Mouse (Mus musculus): ENCODE results near the gene Tcaf3. TPM values are rescaled to one million over a fixed set of nuclear protein-coding genes. Genes with fewer than 3 reads are reported as not detected.

Tcaf3 gene
- polyA plus RNA-seq, 1 experiment from 2014 or later = not detected

DNA sequence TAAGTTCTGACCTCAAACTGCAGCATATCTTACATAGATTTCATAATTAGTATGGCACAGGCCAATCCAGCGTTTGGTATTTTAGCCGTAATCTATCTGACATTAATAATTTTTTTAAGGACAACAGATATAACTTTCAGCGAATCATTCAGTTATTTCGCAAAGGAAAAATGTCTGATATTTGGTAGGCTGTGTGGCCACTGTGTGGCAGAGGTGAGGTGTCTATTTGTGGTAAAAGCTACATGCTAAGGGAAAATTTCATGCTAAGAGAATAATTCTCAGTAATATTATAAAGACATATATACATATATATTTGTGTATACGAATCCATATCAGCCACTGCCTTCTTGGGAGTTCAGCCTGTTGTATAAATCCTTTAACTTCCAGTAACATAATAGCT lies 10.9 kb downstream of the Tcaf3 start:
- H3K36me3 ChIP-seq (ENCODE audit: control insufficient read depth, insufficient read depth, low read length) = no peaks in the 10 kb centered on the region
- H3K4me1 ChIP-seq (ENCODE audit: control insufficient read depth, insufficient read depth, low read length) = 0 out of 2 replicates have a peak, but pooled peaks cover 2% of the 10 kb centered on the region
- H3K27me3 ChIP-seq (ENCODE audit: control insufficient read depth, insufficient read depth, low read length) = no peaks in the 10 kb centered on the region
- H3K4me3 ChIP-seq (ENCODE audit: low read depth, low read length) = no peak overlapping the region
- no peaks in the 10 kb centered on the region for H3K9me3 ChIP-seq (ENCODE audit: control insufficient read depth, low read depth, low read length)
- no peak overlapping the region for H3K27ac ChIP-seq (ENCODE audit: low read length)
- WGBS = 79% methylated on average over 5 of the region's 5 CpGs
- ATAC-seq (ENCODE audit: insufficient number of reproducible peaks, insufficient read depth, low FRiP score, low read depth) = no peak
- no peak overlapping the region for H3K4me2 ChIP-seq (replicated peaks; ENCODE audit: low read depth, low read length)
- no peak overlapping the region for H3K9ac ChIP-seq (replicated peaks; ENCODE audit: low read depth, low read length)

DNA sequence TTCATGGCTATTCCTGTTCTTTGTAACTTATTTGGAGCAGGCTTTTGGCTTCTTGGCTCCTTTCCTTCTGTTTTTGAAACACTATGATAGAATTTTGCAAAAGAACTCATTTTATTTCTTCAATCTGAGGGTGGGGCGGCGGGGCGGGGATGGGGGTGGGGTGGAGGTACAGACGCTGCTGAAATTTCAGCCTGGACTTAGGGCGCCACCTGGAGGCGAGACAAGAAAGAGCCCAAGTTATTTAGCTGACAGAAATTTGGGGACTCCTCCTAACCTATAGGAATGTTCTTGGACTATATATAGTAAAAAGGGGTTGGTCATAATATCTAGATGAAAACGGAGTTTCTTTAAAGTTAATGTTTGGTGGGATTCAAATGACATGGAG lies 14.0 kb downstream of the Tcaf3 start:
- no peaks in the 10 kb centered on the region for H3K27me3 ChIP-seq (ENCODE audit: control insufficient read depth, insufficient read depth, low read length)
- H3K4me2 ChIP-seq (replicated peaks; ENCODE audit: low read depth, low read length) = peak overlapping the region; percentile 17; the same call in 1 of the 2 replicates

DNA sequence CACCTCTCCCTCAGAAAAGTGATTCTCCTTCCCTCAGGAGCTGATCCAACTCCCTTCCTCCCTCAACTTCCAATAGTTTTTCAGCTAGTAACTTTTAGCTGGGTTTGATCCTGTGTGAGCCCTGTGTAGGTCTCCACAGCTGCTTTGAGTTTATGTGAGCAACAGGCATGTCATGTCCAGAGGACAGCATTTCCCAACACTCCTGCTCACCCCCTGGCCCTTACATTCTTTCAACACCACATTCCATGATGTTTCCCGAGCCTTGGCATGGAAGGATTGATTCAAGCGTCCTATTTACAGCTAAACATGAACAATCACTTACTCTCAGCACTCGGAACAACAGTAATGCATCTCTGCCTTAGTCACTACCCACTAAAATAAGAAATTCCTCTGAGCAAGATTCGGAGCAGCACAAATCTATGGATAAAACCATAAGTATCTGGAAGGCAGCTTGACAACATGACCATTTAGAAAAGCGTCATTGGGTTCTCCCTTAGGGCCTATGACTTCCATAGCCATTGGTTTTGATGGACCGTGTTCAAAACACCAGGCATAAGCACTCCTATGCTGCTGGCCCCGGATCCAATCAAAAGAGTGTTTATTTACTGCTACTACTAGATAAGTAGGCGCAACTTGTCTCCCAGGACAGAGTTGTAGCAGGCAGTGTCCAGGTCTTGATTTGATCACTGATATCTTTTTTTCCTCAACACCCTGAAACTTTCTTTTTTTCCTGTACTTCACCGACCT lies 14.6 kb downstream of the Tcaf3 start:
- 51% methylated on average over 9 of the region's 9 CpGs for WGBS
- Histone ChIP-seq H3K4me1 (ENCODE audit: control insufficient read depth, insufficient read depth, low read length) (0 out of 2 replicates have a peak, but pooled peaks cover 2% of the 10 kb centered on the region), H3K9ac (replicated peaks; ENCODE audit: low read depth, low read length) (no peak overlapping the region), H3K27me3 (ENCODE audit: control insufficient read depth, insufficient read depth, low read length) (no peaks in the 10 kb centered on the region), H3K4me2 (replicated peaks; ENCODE audit: low read depth, low read length) (peak overlapping the region; percentile 17; the same call in 1 of the 2 replicates), H3K9me3 (ENCODE audit: control insufficient read depth, low read depth, low read length) (no peaks in the 10 kb centered on the region), H3K4me3 (ENCODE audit: low read depth, low read length) (no peak overlapping the region), H3K36me3 (ENCODE audit: control insufficient read depth, insufficient read depth, low read length) (no peaks in the 10 kb centered on the region), H3K27ac (ENCODE audit: low read length) (no peak overlapping the region)
- ATAC-seq (ENCODE audit: insufficient number of reproducible peaks, insufficient read depth, low FRiP score, low read depth) = no peak

More for the DNA sequence above, 14.0 kb downstream of the Tcaf3 start:
- 0 out of 2 replicates have a peak, but pooled peaks cover 2% of the 10 kb centered on the region for H3K4me1 ChIP-seq (ENCODE audit: control insufficient read depth, insufficient read depth, low read length)
- H3K9ac ChIP-seq (replicated peaks; ENCODE audit: low read depth, low read length) = no peak overlapping the region
- no peak for ATAC-seq (ENCODE audit: insufficient number of reproducible peaks, insufficient read depth, low FRiP score, low read depth)
- H3K27ac ChIP-seq (ENCODE audit: low read length) = no peak overlapping the region
- H3K36me3 ChIP-seq (ENCODE audit: control insufficient read depth, insufficient read depth, low read length) = no peaks in the 10 kb centered on the region
- H3K4me3 ChIP-seq (ENCODE audit: low read depth, low read length) = no peak overlapping the region
- WGBS = 2% methylated on average over 7 of the region's 7 CpGs
- H3K9me3 ChIP-seq (ENCODE audit: control insufficient read depth, low read depth, low read length) = no peaks in the 10 kb centered on the region

DNA sequence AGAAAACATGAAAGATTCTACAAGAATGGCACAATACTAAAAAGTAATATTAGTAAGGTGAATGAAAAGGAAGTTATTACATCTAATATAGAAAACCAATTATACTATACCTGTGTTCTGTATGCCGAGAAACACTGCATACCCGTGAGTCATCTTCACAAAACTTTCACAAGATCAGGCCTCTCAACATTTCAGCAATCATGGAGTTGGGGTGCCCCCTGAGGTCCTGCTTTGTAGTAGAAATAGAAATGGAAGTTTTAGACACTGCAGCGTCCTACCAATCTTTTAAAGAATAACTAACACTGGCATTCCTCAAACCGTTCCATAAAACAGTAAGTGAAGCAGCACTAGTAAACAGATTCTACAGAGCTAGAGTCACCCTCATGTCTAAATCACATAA lies 18.8 kb downstream of the Tcaf3 start:
- no peaks in the 10 kb centered on the region for H3K9me3 ChIP-seq (ENCODE audit: control insufficient read depth, low read depth, low read length)
- no peak overlapping the region for H3K9ac ChIP-seq (replicated peaks; ENCODE audit: low read depth, low read length)
- H3K27ac ChIP-seq (ENCODE audit: low read length) = no peak overlapping the region
- no peaks in the 10 kb centered on the region for H3K36me3 ChIP-seq (ENCODE audit: control insufficient read depth, insufficient read depth, low read length)
- ATAC-seq (ENCODE audit: insufficient number of reproducible peaks, insufficient read depth, low FRiP score, low read depth) = no peak
- H3K4me2 ChIP-seq (replicated peaks; ENCODE audit: low read depth, low read length) = no peak overlapping the region
- H3K4me1 ChIP-seq (ENCODE audit: control insufficient read depth, insufficient read depth, low read length) = 0 out of 2 replicates have a peak, but pooled peaks cover 2% of the 10 kb centered on the region
- no peak overlapping the region for H3K4me3 ChIP-seq (ENCODE audit: low read depth, low read length)
- H3K27me3 ChIP-seq (ENCODE audit: control insufficient read depth, insufficient read depth, low read length) = no peaks in the 10 kb centered on the region
- WGBS = 76% methylated on average over 4 of the region's 4 CpGs

DNA sequence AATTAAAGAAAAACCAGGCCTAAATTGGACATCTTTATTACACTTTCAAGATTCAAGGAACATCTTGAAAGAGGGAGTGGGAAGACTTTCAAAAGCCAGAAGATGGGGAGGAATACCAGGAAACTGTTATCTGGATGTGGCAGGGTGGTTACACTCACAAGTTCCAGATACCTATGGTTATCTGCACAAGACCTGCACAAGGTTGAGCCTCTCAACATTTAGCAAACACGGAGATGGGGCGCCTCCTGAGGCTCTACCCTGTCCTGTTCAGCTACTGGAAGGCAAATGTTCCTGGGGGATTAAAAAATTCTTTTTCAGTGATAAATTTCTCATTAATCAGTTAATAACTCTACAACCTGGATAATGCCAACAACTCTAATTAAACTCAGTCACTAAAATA lies 20.1 kb downstream of the Tcaf3 start:
- 83% methylated on average over 2 of the region's 2 CpGs for WGBS

DNA sequence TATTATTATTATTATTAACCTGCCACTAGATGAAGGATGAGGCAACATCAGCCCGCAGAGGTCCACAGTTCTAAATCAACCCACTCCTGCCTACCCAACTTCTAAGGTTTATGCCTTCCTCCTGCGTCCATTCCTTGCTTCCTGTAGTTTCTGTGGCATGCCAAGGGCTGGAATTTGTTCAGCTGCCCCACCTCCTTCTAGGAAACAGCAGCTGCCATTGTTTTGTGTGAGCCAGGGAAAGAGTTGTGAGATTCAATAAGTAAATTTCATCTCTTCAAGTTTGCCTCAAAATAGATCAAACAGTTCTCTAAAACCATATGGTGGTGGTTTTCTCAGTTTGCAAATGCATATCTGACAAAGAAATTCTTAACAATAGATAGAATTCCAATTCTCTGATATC lies 29.3 kb downstream of the Tcaf3 start:
- Histone ChIP-seq H3K4me1 (ENCODE audit: control insufficient read depth, insufficient read depth, low read length) (no peaks in the 10 kb centered on the region), H3K9me3 (ENCODE audit: control insufficient read depth, low read depth, low read length) (no peaks in the 10 kb centered on the region), H3K9ac (replicated peaks; ENCODE audit: low read depth, low read length) (no peak overlapping the region), H3K27me3 (ENCODE audit: control insufficient read depth, insufficient read depth, low read length) (no peaks in the 10 kb centered on the region), H3K36me3 (ENCODE audit: control insufficient read depth, insufficient read depth, low read length) (no peaks in the 10 kb centered on the region), H3K27ac (ENCODE audit: low read length) (no peak overlapping the region), H3K4me3 (ENCODE audit: low read depth, low read length) (no peak overlapping the region), H3K4me2 (replicated peaks; ENCODE audit: low read depth, low read length) (no peak overlapping the region)
- 69% methylated on average over 2 of the region's 2 CpGs for WGBS
- ATAC-seq (ENCODE audit: insufficient number of reproducible peaks, insufficient read depth, low FRiP score, low read depth) = no peak

More for the DNA sequence above, 20.1 kb downstream of the Tcaf3 start:
- Histone ChIP-seq H3K4me2 (replicated peaks; ENCODE audit: low read depth, low read length) (no peak overlapping the region), H3K9me3 (ENCODE audit: control insufficient read depth, low read depth, low read length) (no peaks in the 10 kb centered on the region), H3K27me3 (ENCODE audit: control insufficient read depth, insufficient read depth, low read length) (no peaks in the 10 kb centered on the region), H3K9ac (replicated peaks; ENCODE audit: low read depth, low read length) (no peak overlapping the region), H3K36me3 (ENCODE audit: control insufficient read depth, insufficient read depth, low read length) (no peaks in the 10 kb centered on the region), H3K4me1 (ENCODE audit: control insufficient read depth, insufficient read depth, low read length) (no peaks in the 10 kb centered on the region), H3K27ac (ENCODE audit: low read length) (no peak overlapping the region), H3K4me3 (ENCODE audit: low read depth, low read length) (no peak overlapping the region)
- ATAC-seq (ENCODE audit: insufficient number of reproducible peaks, insufficient read depth, low FRiP score, low read depth) = no peak

DNA sequence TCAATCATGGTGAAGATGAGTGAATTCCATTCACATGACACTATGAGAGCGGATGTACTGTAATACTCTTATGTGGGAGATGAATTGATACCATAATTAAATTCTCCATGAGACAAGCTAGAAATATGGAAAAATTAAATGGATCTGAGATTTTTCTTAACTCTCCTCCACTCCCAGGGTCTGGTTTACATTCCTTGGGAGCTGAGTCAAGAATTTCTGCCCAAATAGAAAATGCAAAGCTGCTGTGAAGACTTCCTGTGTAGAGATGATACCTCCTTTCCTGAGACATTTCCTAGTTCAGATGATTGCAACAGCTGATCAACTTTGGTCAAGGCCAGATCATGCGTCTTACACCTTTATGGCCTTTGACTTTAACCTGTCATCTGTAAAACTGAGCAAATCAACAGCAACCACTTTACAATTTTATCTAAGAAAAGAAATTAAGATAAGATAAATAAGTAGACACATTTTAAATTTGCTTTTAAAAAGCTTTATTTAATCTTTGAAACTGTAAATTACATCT lies 31.4 kb downstream of the Tcaf3 start:
- no peak overlapping the region for H3K27ac ChIP-seq (ENCODE audit: low read length)
- no peaks in the 10 kb centered on the region for H3K4me1 ChIP-seq (ENCODE audit: control insufficient read depth, insufficient read depth, low read length)
- 75% methylated on average over 2 of the region's 2 CpGs for WGBS
- H3K27me3 ChIP-seq (ENCODE audit: control insufficient read depth, insufficient read depth, low read length) = no peaks in the 10 kb centered on the region
- no peak overlapping the region for H3K4me2 ChIP-seq (replicated peaks; ENCODE audit: low read depth, low read length)
- H3K9me3 ChIP-seq (ENCODE audit: control insufficient read depth, low read depth, low read length) = no peaks in the 10 kb centered on the region
- no peak for ATAC-seq (ENCODE audit: insufficient number of reproducible peaks, insufficient read depth, low FRiP score, low read depth)
- no peak overlapping the region for H3K9ac ChIP-seq (replicated peaks; ENCODE audit: low read depth, low read length)
- no peak overlapping the region for H3K4me3 ChIP-seq (ENCODE audit: low read depth, low read length)
- no peaks in the 10 kb centered on the region for H3K36me3 ChIP-seq (ENCODE audit: control insufficient read depth, insufficient read depth, low read length)

DNA sequence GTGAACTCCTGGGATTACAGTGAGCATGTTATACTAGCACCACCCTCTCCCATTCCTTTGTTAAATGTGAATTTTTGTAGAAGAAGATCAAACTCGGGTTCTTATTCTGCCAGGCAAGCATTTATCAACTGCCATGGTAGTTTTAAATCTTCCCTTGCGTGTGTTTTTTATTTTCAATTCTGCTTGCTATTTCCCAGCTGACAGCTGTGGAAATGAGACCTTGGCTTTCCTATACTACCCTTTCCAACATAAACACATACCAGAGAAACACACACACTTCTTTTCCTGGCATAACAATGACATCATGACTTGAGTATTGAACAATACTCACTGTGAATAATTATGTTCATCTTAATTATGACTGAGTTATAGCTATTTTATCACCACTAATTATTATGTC lies 35.2 kb downstream of the Tcaf3 start:
- no peak for ATAC-seq (ENCODE audit: insufficient number of reproducible peaks, insufficient read depth, low FRiP score, low read depth)
- Histone ChIP-seq H3K4me1 (ENCODE audit: control insufficient read depth, insufficient read depth, low read length) (no peaks in the 10 kb centered on the region), H3K4me3 (ENCODE audit: low read depth, low read length) (no peak overlapping the region), H3K9ac (replicated peaks; ENCODE audit: low read depth, low read length) (no peak overlapping the region), H3K36me3 (ENCODE audit: control insufficient read depth, insufficient read depth, low read length) (no peaks in the 10 kb centered on the region), H3K27me3 (ENCODE audit: control insufficient read depth, insufficient read depth, low read length) (no peaks in the 10 kb centered on the region), H3K27ac (ENCODE audit: low read length) (no peak overlapping the region), H3K4me2 (replicated peaks; ENCODE audit: low read depth, low read length) (no peak overlapping the region), H3K9me3 (ENCODE audit: control insufficient read depth, low read depth, low read length) (no peaks in the 10 kb centered on the region)
- 39% methylated on average over 2 of the region's 2 CpGs for WGBS
